Mouse (Mus musculus) heart, embryonic 11.5 days (tissue): ENCODE results near the gene Actn3. TPM values are rescaled to one million over a fixed set of nuclear protein-coding genes. Genes with fewer than 3 reads are reported as not detected.
"Not testable (repeated sequence)": the region's sequence is repeated elsewhere in the genome, so short reads cannot be mapped to it uniquely, and the experiment has no call there.

Experiments used
- ATAC-seq: fragments of 200-750 bp; cut with Nextera tagmentation; replicated peaks from 2 replicates; pipeline ENCODE4 v1.8.0; 2017; ENCODE audit warnings: moderate library complexity; ENCODE audit not compliant: insufficient number of reproducible peaks, low FRiP score, low TSS enrichment
- H3K27ac ChIP-seq: fragments of 300-500 bp; sonication (generic); 2 replicates; pipeline ENCODE4 v1.5.1; 2014; ENCODE audit warnings: mild to moderate bottlenecking, low read depth, low read length
- H3K27me3 ChIP-seq: fragments of 300-500 bp; sonication (generic); 2 replicates; pipeline ENCODE4 v1.6.1; 2014; ENCODE audit warnings: mild to moderate bottlenecking, low read length, mixed read lengths; ENCODE audit not compliant: control insufficient read depth, insufficient read depth
- H3K36me3 ChIP-seq: fragments of 300-500 bp; sonication (generic); 2 replicates; pipeline ENCODE4 v1.6.1; 2014; ENCODE audit warnings: mild to moderate bottlenecking, low read length, moderate library complexity, mixed read lengths; ENCODE audit not compliant: control insufficient read depth, insufficient read depth
- H3K4me1 ChIP-seq: fragments of 300-500 bp; sonication (generic); 2 replicates; pipeline ENCODE4 v1.6.1; 2014; ENCODE audit warnings: low read length; ENCODE audit not compliant: control insufficient read depth, insufficient read depth
- H3K4me2 ChIP-seq: fragments of 300-500 bp; sonication (generic); 2 replicates; pipeline ENCODE4 v1.6.1; 2014; ENCODE audit warnings: mild to moderate bottlenecking, moderate library complexity
- H3K4me3 ChIP-seq: fragments of 300-500 bp; sonication (generic); 2 replicates; pipeline ENCODE4 v1.5.1; 2014; ENCODE audit warnings: low read depth, low read length
- H3K9ac ChIP-seq: fragments of 300-500 bp; sonication (generic); 2 replicates; pipeline ENCODE4 v1.6.1; 2014; ENCODE audit warnings: mild to moderate bottlenecking, low read depth, low read length, moderate library complexity
- H3K9me3 ChIP-seq: fragments of 300-500 bp; sonication (generic); replicated peaks from 2 replicates; pipeline ENCODE4 v1.6.1; 2016; ENCODE audit warnings: low read length; ENCODE audit not compliant: control insufficient read depth
- WGBS: fragments of 180-500 bp; shearing (Covaris S2); extraction: QIAGEN DNeasy Blood & Tissue Kit; methylation state at CpG from one replicate; pipeline ENCODE4 v1.1.7; 2014; ENCODE audit not compliant: insufficient replicate concordance; 5-methylcytosine and 5-hydroxymethylcytosine counted together
- polyA plus RNA-seq: library from polyadenylated mRNA; unstranded; fragments of >200 nt; fragmentation: Nextera tagmentation; extraction: Ambion mirVana; gene quantifications from 2 replicates; pipeline ENCODE4 v1.2.1, GENCODE M21; 2014

Gene Actn3
- polyA plus RNA-seq, 1 experiment from 2014 or later: 4.5 TPM

- Histone ChIP-seq H3K27ac (no peak overlapping the region), H3K27me3 (0 out of 2 replicates have a peak, but pooled peaks cover 2% of the 10 kb centered on the region), H3K4me3 (no peak overlapping the region), H3K4me1 (peaks cover 7% of the 10 kb centered on the region), H3K4me2 (no peak overlapping the region; the same call in 1 of the 2 replicates), H3K9me3 (no peaks in the 10 kb centered on the region; the same call in 1 of the 2 replicates), H3K36me3 (no peaks in the 10 kb centered on the region), H3K9ac (no peak overlapping the region)
- ATAC-seq: no peak
- 68% methylated on average over 3 of the region's 3 CpGs for WGBS
These were observed 954 bp downstream of the Actn3 start for GRCm38 (mm10) chr19:4876755-4877154.

- 0 out of 2 replicates have a peak, but pooled peaks cover 2% of the 10 kb centered on the region for H3K27me3 ChIP-seq
- H3K36me3 ChIP-seq: no peaks in the 10 kb centered on the region
- no peak overlapping the region for H3K4me2 ChIP-seq
- H3K27ac ChIP-seq: no peak overlapping the region
- no peak overlapping the region for H3K4me3 ChIP-seq
- 69% methylated on average over 3 of the region's 4 CpGs for WGBS
- H3K4me1 ChIP-seq: peaks cover 7% of the 10 kb centered on the region
- H3K9me3 ChIP-seq: no peaks in the 10 kb centered on the region; the same call in 1 of the 2 replicates
- no peak overlapping the region for H3K9ac ChIP-seq
- no peak for ATAC-seq
These were observed 1.5 kb downstream of the Actn3 start for GRCm38 (mm10) chr19:4876241-4876640.

GRCm38 (mm10) chr19:4874613-4875012, 3.1 kb downstream of the Actn3 start:
- WGBS: 73% methylated on average over 1 of the region's 1 CpGs
- not testable (repeated sequence) for H3K27ac ChIP-seq, H3K4me3 ChIP-seq, ATAC-seq, H3K9me3 ChIP-seq, H3K4me1 ChIP-seq, H3K4me2 ChIP-seq, H3K36me3 ChIP-seq, H3K27me3 ChIP-seq, H3K9ac ChIP-seq

GRCm38 (mm10) chr19:4865147-4865546, 12.6 kb downstream of the Actn3 start:
- WGBS: 2% methylated on average over 17 of the region's 17 CpGs
- Histone ChIP-seq H3K27ac (no peak overlapping the region), H3K27me3 (peaks cover 15% of the 10 kb centered on the region), H3K9me3 (no peaks in the 10 kb centered on the region), H3K9ac (no peak overlapping the region), H3K36me3 (no peaks in the 10 kb centered on the region), H3K4me1 (no peaks in the 10 kb centered on the region), H3K4me3 (no peak overlapping the region), H3K4me2 (peak overlapping the region; percentile 38)
- no peak for ATAC-seq

GRCm38 (mm10) chr19:4863048-4863447, 14.7 kb downstream of the Actn3 start:
- Histone ChIP-seq H3K4me1 (no peaks in the 10 kb centered on the region), H3K9ac (no peak overlapping the region), H3K4me3 (no peak overlapping the region), H3K27ac (no peak overlapping the region), H3K9me3 (no peaks in the 10 kb centered on the region), H3K36me3 (no peaks in the 10 kb centered on the region), H3K4me2 (no peak overlapping the region), H3K27me3 (peaks cover 15% of the 10 kb centered on the region)
- 77% methylated on average over 6 of the region's 6 CpGs for WGBS
- ATAC-seq: no peak

GRCm38 (mm10) chr19:4859081-4859480, 18.6 kb downstream of the Actn3 start:
- no peak overlapping the region for H3K4me2 ChIP-seq
- no peaks in the 10 kb centered on the region for H3K27me3 ChIP-seq
- H3K9ac ChIP-seq: no peak overlapping the region
- no peaks in the 10 kb centered on the region for H3K36me3 ChIP-seq
- no peak overlapping the region for H3K4me3 ChIP-seq
- H3K27ac ChIP-seq: no peak overlapping the region
- H3K9me3 ChIP-seq: no peaks in the 10 kb centered on the region
- 32% methylated on average over 6 of the region's 6 CpGs for WGBS
- peaks cover 2% of the 10 kb centered on the region; the same call in 1 of the 2 replicates for H3K4me1 ChIP-seq
- peak; percentile 56 for ATAC-seq

GRCm38 (mm10) chr19:4855951-4856350, 21.8 kb downstream of the Actn3 start:
- Histone ChIP-seq H3K4me1 (peaks cover 2% of the 10 kb centered on the region; the same call in 1 of the 2 replicates), H3K9me3 (no peaks in the 10 kb centered on the region), H3K4me3 (peak overlapping the region; percentile 59), H3K36me3 (no peaks in the 10 kb centered on the region), H3K4me2 (peak overlapping the region; percentile 95; the same call in 1 of the 2 replicates), H3K9ac (no peak overlapping the region), H3K27me3 (no peaks in the 10 kb centered on the region), H3K27ac (no peak overlapping the region)
- WGBS: 73% methylated on average over 4 of the region's 4 CpGs
- no peak for ATAC-seq

- Histone ChIP-seq H3K4me1 (peaks cover 2% of the 10 kb centered on the region; the same call in 1 of the 2 replicates), H3K4me3 (peak overlapping the region; percentile 59), H3K27ac (no peak overlapping the region), H3K27me3 (peaks cover under 1% of the 10 kb centered on the region; the same call in 1 of the 2 replicates), H3K36me3 (no peaks in the 10 kb centered on the region), H3K9me3 (no peaks in the 10 kb centered on the region), H3K4me2 (peak overlapping the region; percentile 95), H3K9ac (peak overlapping the region; percentile 75)
- WGBS: 3% methylated on average over 14 of the region's 14 CpGs
- 0 out of 2 replicates have a peak, but pooled peaks have one; percentile 5 for ATAC-seq
These were observed 22.3 kb downstream of the Actn3 start for GRCm38 (mm10) chr19:4855470-4855820.
